Mouse (Mus musculus) forebrain, embryonic 13.5 days (tissue): ENCODE measurements at regions not wholly inside any gene's neighbourhood (a gene's known extent, or its start where the extent isn't known, plus 50 kb on each side); places are given as distances from the start of the nearest gene placed in this dataset.

Experiments used
- ATAC-seq: fragments of 200-750 bp; cut with Nextera tagmentation; 2 replicates; pipeline ENCODE4 v1.8.0; 2017
- H3K27ac ChIP-seq: fragments of 300-500 bp; sonication (generic); 2 replicates; pipeline ENCODE4 v1.5.1; 2015; ENCODE audit warnings: inconsistent platforms, mild to moderate bottlenecking, moderate library complexity
- H3K27me3 ChIP-seq: fragments of 300-500 bp; sonication (generic); 2 replicates; pipeline ENCODE4 v1.6.1; 2015; ENCODE audit warnings: mild to moderate bottlenecking, inconsistent platforms
- H3K36me3 ChIP-seq: fragments of 300-500 bp; sonication (generic); 2 replicates; pipeline ENCODE4 v1.6.1; 2015; ENCODE audit warnings: mild to moderate bottlenecking, inconsistent platforms; ENCODE audit not compliant: poor library complexity, severe bottlenecking
- H3K4me1 ChIP-seq: fragments of 300-500 bp; sonication (generic); 2 replicates; pipeline ENCODE4 v1.6.1; 2015; ENCODE audit warnings: inconsistent platforms
- H3K4me2 ChIP-seq: fragments of 300-500 bp; sonication (generic); 2 replicates; pipeline ENCODE4 v1.6.1; 2015; ENCODE audit warnings: inconsistent platforms, mild to moderate bottlenecking, moderate library complexity
- H3K4me3 ChIP-seq: fragments of 300-500 bp; sonication (generic); 2 replicates; pipeline ENCODE4 v1.5.1; 2015; ENCODE audit warnings: mild to moderate bottlenecking, inconsistent platforms
- H3K9ac ChIP-seq: fragments of 300-500 bp; sonication (generic); 2 replicates; pipeline ENCODE4 v1.6.1; 2015; ENCODE audit warnings: mild to moderate bottlenecking, inconsistent platforms
- H3K9me3 ChIP-seq: fragments of 300-500 bp; sonication (generic); replicated peaks from 2 replicates; pipeline ENCODE4 v1.6.1; 2016; ENCODE audit warnings: inconsistent platforms
- WGBS: fragments of 180-500 bp; shearing (Covaris S2); methylation state at CpG from one replicate; pipeline ENCODE4 v1.1.7; 2015; 5-methylcytosine and 5-hydroxymethylcytosine counted together

DNA sequence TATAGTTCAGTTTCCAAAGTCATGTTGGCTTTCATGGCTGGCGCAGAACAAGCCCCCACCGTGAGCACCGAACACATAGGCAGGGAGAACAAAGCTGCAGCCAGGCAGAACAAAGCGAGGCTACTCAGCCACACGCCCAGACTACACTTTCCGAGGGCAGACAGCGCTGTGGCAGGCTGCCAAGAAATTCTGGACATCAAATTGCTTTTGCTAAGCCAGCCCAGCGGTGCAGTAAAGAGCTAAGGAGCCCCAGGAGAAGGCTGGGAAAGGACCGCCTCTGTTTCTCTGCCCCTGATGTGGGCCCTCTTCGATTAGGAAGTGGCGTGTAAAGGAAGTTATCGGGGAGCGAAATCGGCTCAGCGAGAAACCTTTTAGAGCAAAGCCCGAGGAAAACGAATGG, 139.3 kb upstream of the Bmper start:
- no peak overlapping the region for H3K9ac ChIP-seq
- H3K36me3 ChIP-seq = no peaks in the 10 kb centered on the region
- H3K9me3 ChIP-seq = no peaks in the 10 kb centered on the region
- ATAC-seq = peak; percentile 94
- H3K4me3 ChIP-seq = 0 out of 2 replicates have a peak overlapping the region, but pooled peaks have one; percentile 7
- H3K27ac ChIP-seq = peak overlapping the region; percentile 78
- no peaks in the 10 kb centered on the region for H3K27me3 ChIP-seq
- H3K4me2 ChIP-seq = peak overlapping the region; percentile 45
- 3% methylated on average over 17 of the region's 17 CpGs for WGBS
- H3K4me1 ChIP-seq = peaks cover 14% of the 10 kb centered on the region

- 63% methylated on average over 2 of the region's 2 CpGs for WGBS
- no peaks in the 10 kb centered on the region for H3K36me3 ChIP-seq
- H3K27me3 ChIP-seq = no peaks in the 10 kb centered on the region
- H3K4me2 ChIP-seq = no peak overlapping the region
- H3K27ac ChIP-seq = no peak overlapping the region
- H3K9me3 ChIP-seq = no peaks in the 10 kb centered on the region
- no peak overlapping the region for H3K4me3 ChIP-seq
- peak; percentile 53; the same call in 1 of the 2 replicates for ATAC-seq
- peaks cover 10% of the 10 kb centered on the region; the same call in 1 of the 2 replicates for H3K4me1 ChIP-seq
- H3K9ac ChIP-seq = no peak overlapping the region
Measured at GRCm38 (mm10) chr9:23089339-23089738, 133.5 kb upstream of the Bmper start.

DNA sequence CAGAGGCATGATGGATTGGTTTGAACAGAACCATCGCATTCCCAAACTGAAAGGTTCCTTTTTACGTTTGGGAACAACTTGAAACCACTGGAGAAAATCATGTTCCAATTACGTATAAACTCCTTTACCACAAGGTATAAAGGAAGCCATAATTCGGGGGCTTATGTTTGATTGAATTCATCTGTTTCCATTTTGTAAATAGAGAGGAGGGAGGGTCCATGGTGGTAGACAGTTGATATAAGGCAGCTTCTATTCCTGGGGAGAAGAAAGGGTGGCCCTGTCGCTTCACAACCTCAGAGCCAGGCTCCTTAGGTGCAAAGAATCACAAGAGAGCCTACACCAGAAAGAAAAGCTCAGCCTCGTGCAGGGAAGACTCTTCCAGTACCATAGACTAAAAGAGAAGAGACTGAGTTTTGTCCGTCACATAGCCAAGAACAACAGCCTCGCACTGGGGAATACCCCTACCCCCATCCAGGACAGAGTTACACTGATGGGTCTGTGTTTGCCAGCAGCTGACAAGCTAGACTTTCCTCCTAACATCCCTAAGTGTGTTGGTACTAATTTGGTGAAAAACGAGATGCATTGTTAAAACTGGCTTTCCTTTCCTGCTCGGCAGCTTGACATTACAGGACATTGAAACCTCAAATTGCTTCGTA, 125.6 kb upstream of the Bmper start:
- H3K4me3 ChIP-seq = no peak overlapping the region
- H3K4me1 ChIP-seq = peaks cover 6% of the 10 kb centered on the region; the same call in 1 of the 2 replicates
- H3K9ac ChIP-seq = no peak overlapping the region
- H3K27me3 ChIP-seq = no peaks in the 10 kb centered on the region
- no peak for ATAC-seq
- H3K4me2 ChIP-seq = no peak overlapping the region
- H3K36me3 ChIP-seq = no peaks in the 10 kb centered on the region
- no peak overlapping the region for H3K27ac ChIP-seq
- 76% methylated on average over 11 of the region's 11 CpGs for WGBS
- no peaks in the 10 kb centered on the region for H3K9me3 ChIP-seq

DNA sequence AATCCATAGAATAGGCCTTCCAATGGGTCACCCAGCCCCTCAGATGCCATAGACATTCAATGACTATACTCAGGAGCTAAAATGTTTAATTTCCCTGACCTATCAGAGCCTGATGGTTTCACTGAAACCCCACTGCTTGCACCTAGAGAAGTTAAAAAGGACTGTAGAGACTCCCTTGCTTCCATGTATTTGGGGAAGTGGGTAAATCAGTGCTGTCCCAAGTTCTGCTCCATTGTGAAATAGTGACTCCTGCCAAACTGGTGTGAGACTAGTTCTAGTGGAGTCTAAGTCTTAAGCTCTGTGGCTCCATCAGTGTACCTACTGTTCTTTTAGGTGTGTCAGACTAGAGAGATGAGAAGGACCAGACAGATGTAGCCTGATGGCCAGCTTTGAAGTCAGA, 121.3 kb upstream of the Bmper start:
- H3K36me3 ChIP-seq = no peaks in the 10 kb centered on the region
- H3K4me1 ChIP-seq = peaks cover 9% of the 10 kb centered on the region; the same call in 1 of the 2 replicates
- no peak overlapping the region for H3K4me2 ChIP-seq
- H3K9me3 ChIP-seq = no peaks in the 10 kb centered on the region
- H3K4me3 ChIP-seq = no peak overlapping the region
- ATAC-seq = no peak
- no peaks in the 10 kb centered on the region for H3K27me3 ChIP-seq
- H3K27ac ChIP-seq = no peak overlapping the region
- H3K9ac ChIP-seq = no peak overlapping the region

GRCm38 (mm10) chr9:23101990-23102796, 120.7 kb upstream of the Bmper start:
- Histone ChIP-seq H3K9me3 (no peaks in the 10 kb centered on the region), H3K4me1 (peaks cover 9% of the 10 kb centered on the region; the same call in 1 of the 2 replicates), H3K9ac (no peak overlapping the region), H3K4me3 (no peak overlapping the region), H3K27ac (no peak overlapping the region), H3K36me3 (no peaks in the 10 kb centered on the region), H3K4me2 (no peak overlapping the region), H3K27me3 (no peaks in the 10 kb centered on the region)
- WGBS = 47% methylated on average over 9 of the region's 9 CpGs
- ATAC-seq = peak; percentile 78

- Histone ChIP-seq H3K36me3 (no peaks in the 10 kb centered on the region), H3K9me3 (no peaks in the 10 kb centered on the region), H3K27me3 (no peaks in the 10 kb centered on the region), H3K4me2 (no peak overlapping the region), H3K27ac (no peak overlapping the region), H3K4me3 (no peak overlapping the region), H3K4me1 (no peaks in the 10 kb centered on the region), H3K9ac (no peak overlapping the region)
- ATAC-seq = no peak
- 56% methylated on average over 6 of the region's 6 CpGs for WGBS
Measured at GRCm38 (mm10) chr9:23111500-23111899, 111.4 kb upstream of the Bmper start.

DNA sequence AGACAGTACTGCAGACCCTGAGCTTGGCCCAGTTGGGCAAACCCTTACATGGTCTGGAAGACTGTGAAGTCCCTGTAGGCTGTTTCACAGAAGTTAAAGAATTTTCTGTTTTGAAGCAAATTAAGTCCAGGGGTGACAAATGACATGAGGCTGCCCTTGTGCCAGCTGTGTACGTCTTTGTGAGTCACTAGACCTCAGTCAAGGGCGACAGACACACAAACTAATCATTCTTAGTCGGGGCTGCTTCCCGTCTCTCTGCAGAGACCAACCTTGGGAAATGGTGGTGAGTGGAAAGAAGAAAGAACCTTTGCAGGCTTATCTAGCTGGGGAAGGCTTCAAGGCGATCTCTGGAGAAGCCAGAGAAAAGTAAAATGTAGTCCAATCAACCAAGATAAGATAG, 107.8 kb upstream of the Bmper start:
- ATAC-seq = no peak
- H3K4me1 ChIP-seq = no peaks in the 10 kb centered on the region
- H3K4me2 ChIP-seq = no peak overlapping the region
- H3K27ac ChIP-seq = no peak overlapping the region
- H3K4me3 ChIP-seq = no peak overlapping the region
- H3K36me3 ChIP-seq = no peaks in the 10 kb centered on the region
- no peaks in the 10 kb centered on the region for H3K9me3 ChIP-seq
- H3K27me3 ChIP-seq = no peaks in the 10 kb centered on the region
- WGBS = 84% methylated on average over 5 of the region's 5 CpGs
- no peak overlapping the region for H3K9ac ChIP-seq

GRCm38 (mm10) chr9:23115540-23115939, 107.3 kb upstream of the Bmper start:
- H3K4me3 ChIP-seq = no peak overlapping the region
- no peaks in the 10 kb centered on the region for H3K27me3 ChIP-seq
- no peaks in the 10 kb centered on the region for H3K36me3 ChIP-seq
- H3K27ac ChIP-seq = no peak overlapping the region
- no peaks in the 10 kb centered on the region for H3K4me1 ChIP-seq
- no peak overlapping the region for H3K4me2 ChIP-seq
- WGBS = 88% methylated on average over 5 of the region's 5 CpGs
- no peaks in the 10 kb centered on the region for H3K9me3 ChIP-seq
- H3K9ac ChIP-seq = no peak overlapping the region
- ATAC-seq = no peak

GRCm38 (mm10) chr9:23116311-23116710, 106.6 kb upstream of the Bmper start:
- ATAC-seq = no peak
- 63% methylated on average over 1 of the region's 1 CpGs for WGBS
- Histone ChIP-seq H3K27me3 (no peaks in the 10 kb centered on the region), H3K4me3 (no peak overlapping the region), H3K9me3 (no peaks in the 10 kb centered on the region), H3K9ac (no peak overlapping the region), H3K4me1 (no peaks in the 10 kb centered on the region), H3K36me3 (no peaks in the 10 kb centered on the region), H3K27ac (no peak overlapping the region), H3K4me2 (no peak overlapping the region)

GRCm38 (mm10) chr9:23119811-23120210, 103.1 kb upstream of the Bmper start:
- Histone ChIP-seq H3K27me3 (no peaks in the 10 kb centered on the region), H3K36me3 (no peaks in the 10 kb centered on the region), H3K4me2 (no peak overlapping the region), H3K27ac (no peak overlapping the region), H3K9me3 (no peaks in the 10 kb centered on the region), H3K4me1 (no peaks in the 10 kb centered on the region), H3K4me3 (no peak overlapping the region), H3K9ac (no peak overlapping the region)
- 81% methylated on average over 4 of the region's 4 CpGs for WGBS
- ATAC-seq = no peak

GRCm38 (mm10) chr9:23120814-23121213, 102.1 kb upstream of the Bmper start:
- ATAC-seq = no peak
- peaks cover 2% of the 10 kb centered on the region; the same call in 1 of the 2 replicates for H3K4me1 ChIP-seq
- no peak overlapping the region for H3K4me2 ChIP-seq
- H3K36me3 ChIP-seq = no peaks in the 10 kb centered on the region
- H3K27ac ChIP-seq = no peak overlapping the region
- no peaks in the 10 kb centered on the region for H3K9me3 ChIP-seq
- WGBS = 95% methylated on average over 2 of the region's 2 CpGs
- no peaks in the 10 kb centered on the region for H3K27me3 ChIP-seq
- H3K4me3 ChIP-seq = no peak overlapping the region
- H3K9ac ChIP-seq = no peak overlapping the region

DNA sequence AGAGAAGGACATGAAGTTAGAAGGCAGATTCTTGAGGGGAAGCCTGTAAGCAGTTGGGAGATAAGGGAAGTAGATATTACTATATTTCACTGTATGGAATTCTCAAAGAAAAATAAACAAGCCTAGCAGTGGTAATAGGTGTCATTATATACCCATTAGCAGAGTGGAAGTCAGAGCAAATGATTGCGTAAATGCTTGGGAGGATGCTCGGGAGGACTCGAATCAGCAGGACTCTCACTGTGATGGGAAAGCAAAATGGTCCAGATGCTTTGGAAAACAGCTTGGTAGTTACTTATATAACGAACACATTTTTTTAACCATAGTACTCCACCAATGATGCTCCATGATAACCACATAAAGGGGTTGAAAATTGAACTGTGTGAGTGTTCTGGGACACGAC, 100.4 kb upstream of the Bmper start:
- no peak for ATAC-seq
- Histone ChIP-seq H3K27ac (no peak overlapping the region), H3K4me2 (no peak overlapping the region), H3K4me3 (no peak overlapping the region), H3K36me3 (no peaks in the 10 kb centered on the region), H3K9ac (no peak overlapping the region), H3K9me3 (no peaks in the 10 kb centered on the region), H3K4me1 (peaks cover 14% of the 10 kb centered on the region), H3K27me3 (no peaks in the 10 kb centered on the region)
- WGBS = 88% methylated on average over 5 of the region's 5 CpGs
